Mouse (Mus musculus) heart, postnatal 10 days (tissue): ENCODE measurements around the gene Nol9. TPM values are rescaled to one million over a fixed set of nuclear protein-coding genes. Genes with fewer than 3 reads are reported as not detected.

Experiments used
- DNase-seq, 2 experiments: peaks; one replicate each; pipeline ENCODE4 v3.0.0; 2021
- intact Hi-C: fragments of 180-260 bp; cut with DNase I; formaldehyde crosslinking; loops from one replicate; pipeline ENCODE4 v1.15.1; 2025
- total RNA-seq, 2 experiments: library from RNA; stranded (reverse); gene quantifications; 2 replicates each; pipeline ENCODE4 v1.2.3; 2021

The Nol9 gene
- 10 to 100 TPM; 11.3 to 13.5 TPM for total RNA-seq

GRCm38 (mm10) chr4:152038985-152039830, at the start of gene Nol9:
Gene Nol9, plus strand, starts transcription at chr4:152039321.
- peak; percentile 93 to 97 for DNase-seq
- intact Hi-C loops, result loop anchor here (2.0 kb wide), 1 partner anchor 58 kb away; no protein-coding TSS in a partner anchor

GRCm38 (mm10) chr4:151992091-151992490, 47.0 kb upstream of the Nol9 start:
- no peak for DNase-seq
- intact Hi-C loops, result no loop called here

DNA sequence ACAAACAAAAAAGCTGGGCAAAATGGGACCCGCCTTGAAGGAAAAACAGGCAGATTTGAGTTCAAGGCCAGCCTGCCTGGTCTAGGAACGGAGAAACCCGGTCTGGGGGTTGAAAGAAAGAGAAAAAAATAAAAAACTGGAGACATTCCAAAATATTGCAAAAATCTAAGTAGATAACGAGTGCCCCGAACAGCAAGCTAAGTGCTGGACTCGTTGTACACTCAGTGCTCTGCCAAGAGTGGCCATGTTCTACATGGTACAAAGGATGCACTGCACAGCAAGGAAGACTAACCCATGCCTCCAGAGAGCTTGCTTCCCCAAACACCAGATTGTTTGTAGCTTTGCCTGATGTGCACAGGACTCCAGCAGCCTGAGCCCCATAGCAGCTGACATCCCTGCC, 46.1 kb upstream of the Nol9 start:
- intact Hi-C loops, result no loop called here
- DNase-seq, result no peak

GRCm38 (mm10) chr4:151994228-151995171, 44.6 kb upstream of the Nol9 start:
- DNase-seq, result peak; percentile 44 to 50
- intact Hi-C loops, result no loop called here

DNA sequence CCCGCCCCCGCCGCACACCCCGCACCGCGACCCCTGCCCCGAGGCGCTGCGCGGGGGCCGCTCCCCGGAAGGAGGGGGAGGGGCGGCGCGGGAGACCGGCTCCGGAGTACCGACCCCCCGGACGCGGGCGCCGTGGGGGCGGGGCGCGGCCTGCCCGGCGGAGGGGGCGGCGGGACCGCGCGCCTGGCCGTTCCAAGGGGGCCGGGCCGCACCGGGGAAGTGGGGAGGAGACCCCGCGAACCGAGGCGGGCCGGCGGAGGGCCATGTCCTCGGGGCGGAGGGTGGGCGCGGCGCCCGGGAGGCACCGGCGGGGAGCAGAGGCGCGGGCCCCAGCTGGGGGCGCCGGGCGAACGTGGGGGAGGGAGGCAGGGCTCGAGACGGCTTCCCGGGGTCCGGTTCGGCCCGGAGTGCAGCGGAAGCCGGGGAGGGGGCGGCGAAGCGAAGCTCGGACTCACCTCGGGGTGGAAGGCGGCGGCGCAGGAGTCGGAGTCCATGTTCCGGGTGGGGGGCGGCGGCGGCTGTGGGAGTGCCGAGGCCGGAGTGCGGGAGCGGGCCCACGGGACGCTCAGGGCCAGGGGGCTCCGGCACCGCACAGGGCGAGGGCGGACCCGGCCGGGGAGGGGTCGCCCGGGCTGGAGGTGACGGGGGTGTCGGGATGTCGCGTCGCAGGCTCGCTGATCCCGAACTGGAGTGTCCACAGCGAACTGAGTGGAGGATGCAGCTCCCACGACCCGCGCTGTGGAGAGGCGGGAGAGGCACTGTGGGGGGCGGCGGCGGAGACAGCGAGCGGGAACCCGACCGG, 43.5 kb upstream of the Nol9 start:
- intact Hi-C loops, result no loop called here
- no peak for DNase-seq

DNA sequence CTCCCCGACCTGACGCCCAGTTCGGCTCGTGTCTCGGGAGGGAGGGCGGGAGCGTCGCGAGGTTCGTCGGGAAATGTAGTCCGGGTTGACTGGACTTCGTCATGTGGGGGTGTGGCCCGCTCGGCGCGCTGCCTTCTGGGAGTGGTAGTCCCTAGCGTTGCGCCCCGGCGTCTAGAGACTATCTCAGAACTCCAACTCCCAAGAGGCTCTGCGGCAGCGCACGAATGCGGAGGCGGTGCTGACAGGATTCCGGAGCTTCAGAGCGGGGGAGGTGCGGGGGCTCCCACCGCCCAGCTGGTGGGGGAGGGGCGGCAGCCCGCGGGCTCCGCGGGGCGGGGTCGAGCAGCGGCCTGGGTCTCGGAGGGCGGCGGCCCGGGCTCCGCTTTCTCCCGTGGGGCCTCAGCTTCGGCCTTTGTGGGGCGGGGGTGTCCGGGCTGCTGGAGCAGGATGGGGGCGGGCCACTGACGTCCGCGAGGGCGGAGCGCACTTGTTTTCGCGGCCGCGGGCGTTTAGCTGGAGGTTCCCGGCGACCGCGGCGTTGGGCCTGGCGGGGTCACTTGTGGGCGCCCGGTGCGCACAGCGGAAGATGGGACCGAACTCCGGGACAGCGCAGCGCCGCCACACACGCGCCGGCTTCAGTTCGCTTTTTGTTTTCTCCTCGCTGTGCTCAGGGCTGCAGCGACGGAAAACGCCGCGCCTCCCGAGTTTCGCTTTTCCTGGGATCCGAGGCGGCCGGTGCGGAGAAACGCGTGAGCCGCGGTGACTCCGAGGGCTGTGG, 42.8 kb upstream of the Nol9 start, which contains the start of gene Phf13:
Gene Phf13, minus strand, starts transcription at position 86 of the 778 bp plus-strand sequence.
- intact Hi-C loops, result no loop called here
- peak; percentile 99 to 100 for DNase-seq

DNA sequence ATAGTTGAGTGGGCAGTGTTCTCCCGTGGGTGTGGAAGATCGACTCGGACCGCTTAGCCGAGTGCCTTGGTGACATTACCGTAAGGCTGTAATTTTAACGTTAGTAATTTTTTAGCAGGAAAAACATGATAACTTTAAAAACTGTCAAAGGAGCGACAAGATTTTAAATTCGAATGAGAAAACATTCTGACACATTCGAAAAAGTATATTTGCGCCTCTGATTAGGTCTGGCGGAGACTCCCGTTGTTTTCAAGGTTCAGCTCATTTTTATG, 42.2 kb upstream of the Nol9 start:
- DNase-seq, result no peak
- intact Hi-C loops, result no loop called here

GRCm38 (mm10) chr4:151997701-151998100, 41.4 kb upstream of the Nol9 start:
- intact Hi-C loops, result no loop called here
- no peak for DNase-seq

- intact Hi-C loops, result no loop called here
- no peak for DNase-seq
Observed at GRCm38 (mm10) chr4:151999481-151999880, 39.6 kb upstream of the Nol9 start.

DNA sequence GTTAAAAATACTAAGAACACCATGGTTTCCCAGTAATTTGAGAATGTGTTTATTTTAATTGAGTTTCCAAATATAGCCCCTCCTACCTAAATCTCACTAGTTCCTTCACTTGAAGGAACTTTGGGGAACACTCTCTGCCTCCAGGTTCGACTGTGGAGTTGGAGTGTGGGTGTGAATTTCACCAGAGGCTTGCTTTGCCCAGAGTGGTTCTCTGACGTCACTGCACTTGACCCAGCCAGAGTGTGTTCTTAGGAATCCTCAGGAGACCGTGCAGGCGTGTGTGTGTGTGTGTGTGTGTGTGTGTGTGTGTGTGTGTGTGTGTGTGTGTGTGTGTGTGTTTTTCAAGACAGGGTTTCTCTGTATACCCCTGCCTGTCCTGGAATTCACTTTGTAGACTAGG, 38.2 kb upstream of the Nol9 start:
- intact Hi-C loops, result no loop called here
- DNase-seq, result no peak

DNA sequence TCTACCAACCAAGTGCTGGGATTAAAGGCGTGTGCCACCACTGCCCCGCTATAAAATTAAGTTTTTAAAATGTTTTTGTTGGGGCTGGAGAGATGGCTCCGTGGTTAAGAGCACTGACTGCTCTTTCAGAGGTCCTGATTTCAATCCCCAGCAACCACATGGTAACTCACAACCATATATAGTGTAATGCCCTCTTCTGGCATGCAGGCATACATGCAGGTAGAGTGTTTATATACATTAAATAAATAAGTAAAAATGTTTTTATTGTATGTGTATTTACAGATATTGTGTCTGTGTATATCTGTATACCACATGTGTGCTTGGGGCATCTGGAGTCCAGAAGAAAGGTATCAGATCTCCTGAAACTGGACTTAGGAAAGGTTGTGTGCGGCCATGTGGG, 37.8 kb upstream of the Nol9 start:
- intact Hi-C loops, result no loop called here
- no peak for DNase-seq

- DNase-seq, result no peak
- intact Hi-C loops, result no loop called here
Observed at GRCm38 (mm10) chr4:152002063-152002462, 37.1 kb upstream of the Nol9 start.

GRCm38 (mm10) chr4:152006137-152006536, 33.0 kb upstream of the Nol9 start:
- no peak for DNase-seq
- intact Hi-C loops, result no loop called here

- no peak for DNase-seq
- intact Hi-C loops, result no loop called here
Observed at GRCm38 (mm10) chr4:152006812-152007211, 32.3 kb upstream of the Nol9 start.

DNA sequence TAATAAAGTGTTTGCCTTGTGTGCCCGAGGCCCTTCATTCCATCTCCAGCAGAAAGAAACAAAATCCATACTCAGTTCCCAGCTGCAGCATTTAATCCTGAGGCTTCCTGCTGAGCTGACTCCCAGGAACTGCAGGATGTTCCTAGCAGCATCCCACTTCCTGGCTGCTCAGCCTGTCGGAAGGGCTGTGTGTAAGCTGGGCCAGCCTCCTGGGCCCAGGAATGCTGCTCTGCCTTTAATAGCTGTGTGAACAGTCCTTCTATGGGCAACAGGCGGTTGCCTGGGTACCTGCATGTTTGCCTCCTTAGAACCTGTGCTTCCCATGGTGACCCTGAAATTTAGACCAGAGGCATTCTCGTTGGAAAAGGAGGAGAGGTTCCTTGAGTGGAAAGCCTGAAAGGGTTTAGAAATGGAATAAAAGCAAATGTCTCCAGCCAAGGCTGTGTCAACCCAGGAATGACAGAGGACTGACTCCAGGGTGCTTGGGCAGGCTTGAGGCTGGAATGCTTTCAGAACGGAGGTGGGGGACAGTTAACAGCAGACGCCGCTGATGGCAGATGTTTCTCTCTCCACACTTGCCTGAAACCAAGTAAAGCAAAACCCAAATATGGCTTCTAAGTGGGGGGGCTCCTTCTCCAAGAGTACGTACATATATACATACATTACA, 31.5 kb upstream of the Nol9 start:
- intact Hi-C loops, result no loop called here
- peak; percentile 72 for DNase-seq

- intact Hi-C loops, result no loop called here
- DNase-seq, result peak in 1 of 2 experiments; percentile 59
Observed at GRCm38 (mm10) chr4:152008148-152008500, 31.0 kb upstream of the Nol9 start.

- peak; percentile 97 for DNase-seq
- intact Hi-C loops, result no loop called here
Observed at GRCm38 (mm10) chr4:152008622-152009075, 30.5 kb upstream of the Nol9 start, which contains the start of gene Klhl21. Gene Klhl21, plus strand, starts transcription at chr4:152008803.

- intact Hi-C loops, result loop anchor here (2.0 kb wide), 1 partner anchor 17 kb away; the partner anchor contains the start of gene Zbtb48
- DNase-seq, result peak in 1 of 2 experiments; percentile 81
Observed at GRCm38 (mm10) chr4:152009076-152010051, 29.8 kb upstream of the Nol9 start.
